Mouse (Mus musculus) kidney, postnatal 4 days (tissue): ENCODE measurements at regions not wholly inside any gene's neighbourhood (a gene's known extent, or its start where the extent isn't known, plus 50 kb on each side); places are given as distances from the start of the nearest gene placed in this dataset.

Experiments
- DNase-seq, 2 experiments: peaks; one replicate each; pipeline ENCODE4 v3.0.0; 2021; ENCODE audit warnings: mixed read lengths in 2 of 2

GRCm38 (mm10) chr4:12837097-12837426, 665.2 kb upstream of the Fam92a start:
- no peak for DNase-seq

DNA sequence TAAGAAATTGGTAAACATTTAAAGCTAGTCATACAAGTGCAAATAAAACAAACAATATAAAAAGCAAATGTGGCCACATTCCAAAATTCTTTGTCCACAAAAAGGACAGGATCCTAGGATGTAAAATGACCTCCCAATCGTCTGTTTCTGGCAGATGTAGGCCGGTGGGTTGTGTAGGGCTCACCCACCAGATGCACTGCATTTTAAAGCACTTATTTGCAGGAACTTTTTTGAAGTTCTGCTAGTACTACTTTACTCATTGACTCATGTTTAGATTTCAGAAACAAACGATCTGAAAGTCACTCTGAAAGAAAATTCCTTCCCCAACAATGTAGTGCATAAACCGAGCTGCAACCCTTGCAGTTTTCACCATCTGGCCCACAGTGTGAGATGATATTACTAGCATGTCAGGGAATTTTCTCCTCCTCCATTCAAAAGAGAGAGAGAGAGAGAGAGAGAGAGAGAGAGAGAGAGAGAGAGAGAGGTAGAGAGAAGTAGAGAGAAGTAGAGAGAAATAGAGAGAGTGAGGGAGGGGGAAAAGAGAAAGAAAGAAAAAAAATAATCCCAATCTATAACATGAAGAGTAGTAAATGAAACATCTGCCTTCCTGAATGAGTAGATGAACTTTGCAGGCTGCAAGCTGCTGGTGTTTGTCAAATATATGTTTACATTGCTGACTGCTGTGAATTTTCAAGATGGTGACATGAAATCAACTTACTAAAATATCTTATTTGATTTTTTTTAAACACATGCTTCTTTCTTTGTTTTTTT, 664.7 kb upstream of the Fam92a start:
- DNase-seq: no peak

- DNase-seq: no peak
These were observed 654.6 kb upstream of the Fam92a start for GRCm38 (mm10) chr4:12826419-12826818.

DNA sequence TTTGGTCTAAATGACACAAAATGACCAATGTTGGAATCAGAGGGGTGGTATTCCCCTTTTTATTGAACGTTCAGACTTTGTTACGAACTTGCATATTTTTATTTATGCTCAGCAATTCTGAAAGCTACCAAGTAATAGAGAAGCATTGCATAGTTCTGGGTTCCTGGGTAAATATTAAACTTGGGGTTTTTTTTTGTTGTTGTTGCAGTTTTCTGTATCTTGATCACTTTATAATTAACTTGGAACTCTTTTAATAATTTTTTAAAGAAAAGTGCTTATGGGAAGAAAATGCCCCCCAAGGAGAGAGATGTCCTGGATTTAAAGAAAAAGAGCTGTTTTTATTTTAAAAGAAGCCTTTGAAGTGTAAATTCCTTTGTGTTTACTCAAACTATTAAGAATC, 642.4 kb upstream of the Fam92a start:
- DNase-seq: no peak

DNA sequence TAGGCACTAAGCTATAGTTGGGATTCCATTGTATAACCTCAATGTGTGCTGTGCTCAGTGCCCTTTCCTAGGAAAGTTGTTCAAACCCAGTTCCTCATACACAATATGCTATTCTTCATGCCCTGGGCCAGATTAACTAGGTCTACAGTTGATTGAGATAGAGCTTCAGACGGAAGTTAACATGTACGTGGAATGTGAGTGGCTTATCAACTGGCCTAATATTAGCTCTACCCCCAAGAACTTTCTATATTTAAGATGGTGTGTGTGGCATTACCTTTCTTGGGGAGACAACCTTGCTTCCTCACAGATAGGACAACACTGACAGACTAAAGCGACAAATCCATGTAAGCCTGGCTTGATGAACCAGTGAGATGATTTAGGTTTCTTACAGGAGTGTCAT, 629.4 kb upstream of the Fam92a start:
- DNase-seq: no peak

DNA sequence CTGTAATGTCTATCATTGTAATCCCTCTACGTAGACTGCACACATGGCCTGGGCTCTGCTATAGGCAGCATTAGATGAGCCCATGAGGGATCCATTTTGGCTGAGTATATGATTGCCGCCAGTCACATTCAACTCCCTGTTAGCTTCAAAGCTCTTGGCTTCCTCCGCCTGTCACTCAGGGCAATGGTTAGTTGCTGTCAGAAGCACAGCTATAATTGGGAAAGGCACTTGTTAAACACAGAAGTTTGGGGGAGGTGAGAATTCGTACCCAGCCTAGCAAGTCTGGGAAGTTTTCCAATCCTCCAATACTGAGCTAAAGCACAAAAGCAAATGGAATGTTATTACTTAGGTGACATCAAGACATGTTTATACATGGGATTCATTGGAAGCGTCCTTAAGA, 627.7 kb upstream of the Fam92a start:
- DNase-seq: no peak

DNA sequence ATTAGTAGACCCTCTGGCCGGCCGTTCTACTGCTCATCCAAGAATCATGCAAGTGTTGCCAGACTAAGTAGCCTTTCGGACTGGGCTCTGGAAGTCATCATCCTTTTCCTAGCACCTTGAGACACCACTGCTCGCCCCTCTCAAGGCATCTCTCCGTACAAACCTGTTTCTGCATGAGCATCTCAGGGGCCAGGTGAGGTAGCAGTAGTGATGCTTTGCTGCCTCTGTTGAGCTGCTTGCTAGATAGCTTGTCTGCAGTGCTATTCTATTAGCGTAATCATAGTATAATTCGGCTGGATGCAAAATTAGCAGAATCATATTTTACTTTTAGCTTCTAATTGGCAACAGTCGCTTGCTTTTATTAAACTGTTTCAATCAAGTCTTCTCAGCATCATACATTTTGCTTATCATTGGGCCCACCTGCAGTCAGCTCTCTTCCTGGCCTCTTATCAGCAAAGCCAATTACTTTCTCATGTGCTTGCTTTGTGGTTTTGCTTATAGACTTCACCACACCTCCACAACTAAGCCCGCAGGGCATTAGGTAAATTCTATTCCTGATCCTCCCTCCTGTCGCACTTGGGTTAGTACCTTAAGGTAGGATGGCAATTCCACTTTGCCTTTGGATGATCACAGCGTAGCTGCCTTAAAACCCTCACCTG, 621.1 kb upstream of the Fam92a start:
- no peak for DNase-seq

GRCm38 (mm10) chr4:12791786-12792674, 620.2 kb upstream of the Fam92a start:
- DNase-seq: no peak

- no peak for DNase-seq
These were observed 614.0 kb upstream of the Fam92a start for GRCm38 (mm10) chr4:12785840-12786239.

DNA sequence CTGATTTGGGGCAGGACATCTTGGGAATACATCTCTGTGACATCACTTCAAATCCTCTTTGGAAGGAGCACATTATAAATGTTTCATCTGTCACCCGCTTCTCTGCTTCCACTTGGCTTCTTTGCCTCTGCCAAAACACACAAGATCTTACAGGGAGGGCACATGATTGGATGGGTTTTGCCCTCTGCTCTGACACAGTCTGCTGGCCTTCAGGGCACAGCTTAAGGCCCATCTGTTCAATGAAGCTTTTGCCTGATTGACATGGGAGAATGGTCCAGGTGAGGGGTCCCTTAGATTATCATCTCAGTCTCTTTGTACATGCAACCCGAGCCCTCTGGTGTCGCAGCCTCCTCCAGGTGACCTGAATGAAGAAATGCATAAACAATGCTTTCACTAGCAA, 612.7 kb upstream of the Fam92a start:
- no peak for DNase-seq

GRCm38 (mm10) chr4:12784068-12784467, 612.3 kb upstream of the Fam92a start:
- DNase-seq: no peak

DNA sequence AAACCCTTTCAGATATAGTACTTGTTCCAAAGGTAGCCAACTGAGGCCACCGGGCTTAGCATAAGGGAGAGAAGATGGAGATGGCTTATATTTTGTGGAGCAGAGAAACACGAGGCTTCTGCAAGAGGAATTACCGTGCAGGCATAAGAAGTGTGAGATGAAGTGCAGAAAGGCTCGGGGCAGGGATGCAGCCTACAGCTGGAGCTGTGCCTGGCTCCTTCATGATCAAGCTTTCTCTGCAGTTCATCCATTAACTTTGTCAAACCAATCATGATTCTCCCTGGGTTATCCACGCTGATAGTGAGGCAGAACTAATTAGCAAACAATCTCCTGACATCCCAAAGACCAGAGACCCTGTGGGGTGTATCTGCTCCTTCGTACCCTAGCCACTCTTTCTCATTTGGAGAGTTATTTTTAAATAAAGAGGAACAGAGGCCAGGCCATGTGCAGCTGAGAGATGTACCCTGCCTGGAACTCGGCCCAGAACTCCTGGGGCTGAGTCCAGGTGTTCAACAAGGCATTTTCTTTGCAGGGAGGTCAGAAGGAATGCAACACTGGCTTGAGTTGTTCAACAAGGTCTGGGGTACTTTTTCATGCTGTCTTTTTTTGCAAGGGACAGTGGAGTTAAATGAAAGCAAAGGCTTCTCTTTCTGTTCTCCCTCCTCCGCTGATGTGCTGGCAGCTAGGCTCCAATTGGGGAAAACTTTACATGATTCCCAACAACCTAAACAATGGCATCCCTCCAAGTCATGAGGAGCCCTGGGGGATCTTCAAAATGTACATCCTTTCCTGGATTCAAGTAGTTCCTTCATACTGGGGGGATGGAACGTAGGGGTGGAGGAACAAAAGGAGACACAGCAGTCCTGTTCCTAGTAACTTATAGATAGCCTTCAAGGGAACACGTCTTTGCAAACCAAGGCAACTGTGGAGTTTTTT, 610.4 kb upstream of the Fam92a start:
- no peak for DNase-seq

- DNase-seq: no peak
These were observed 608.4 kb upstream of the Fam92a start for GRCm38 (mm10) chr4:12780254-12780653.

DNA sequence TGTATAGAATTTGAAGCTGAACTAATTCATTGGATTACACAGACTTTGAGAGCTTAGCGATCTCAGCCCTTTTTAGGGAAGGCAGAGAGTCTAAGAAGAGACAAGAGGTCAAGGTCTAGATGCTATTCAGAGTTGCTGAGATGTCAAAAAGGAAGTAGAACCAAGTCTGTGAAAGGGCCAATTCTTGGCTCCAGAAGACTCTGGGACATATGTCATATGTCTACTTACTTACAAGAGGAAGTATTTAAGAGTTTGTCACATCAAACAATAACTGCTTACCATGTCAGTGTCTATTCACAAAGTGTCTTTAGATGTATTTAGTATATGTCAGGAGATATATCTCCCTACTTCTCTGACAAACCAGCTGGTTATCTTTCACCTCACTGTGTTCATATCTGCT, 607.4 kb upstream of the Fam92a start:
- DNase-seq: no peak

DNA sequence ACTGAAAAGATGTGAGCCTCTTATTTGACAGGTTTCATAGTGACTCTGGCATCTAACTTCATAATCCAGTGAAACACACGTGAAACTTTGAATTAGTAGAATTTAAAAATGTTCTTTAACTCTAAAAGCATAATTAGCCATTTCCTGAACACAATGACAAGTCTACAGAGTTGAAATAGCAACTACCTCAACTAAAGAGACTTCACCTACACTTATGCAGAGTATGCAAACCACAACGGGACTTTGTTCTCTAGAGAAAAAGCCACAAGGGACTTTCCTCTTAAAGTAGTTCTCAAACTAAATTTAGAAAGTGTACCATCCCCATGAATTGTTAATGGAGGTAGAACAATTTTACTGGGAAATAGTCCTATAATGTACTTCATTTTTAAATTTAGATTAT, 606.3 kb upstream of the Fam92a start:
- no peak for DNase-seq

- DNase-seq: no peak
These were observed 604.4 kb upstream of the Fam92a start for GRCm38 (mm10) chr4:12776217-12776578.

- DNase-seq: no peak
These were observed 603.9 kb upstream of the Fam92a start for GRCm38 (mm10) chr4:12775524-12776216.

DNA sequence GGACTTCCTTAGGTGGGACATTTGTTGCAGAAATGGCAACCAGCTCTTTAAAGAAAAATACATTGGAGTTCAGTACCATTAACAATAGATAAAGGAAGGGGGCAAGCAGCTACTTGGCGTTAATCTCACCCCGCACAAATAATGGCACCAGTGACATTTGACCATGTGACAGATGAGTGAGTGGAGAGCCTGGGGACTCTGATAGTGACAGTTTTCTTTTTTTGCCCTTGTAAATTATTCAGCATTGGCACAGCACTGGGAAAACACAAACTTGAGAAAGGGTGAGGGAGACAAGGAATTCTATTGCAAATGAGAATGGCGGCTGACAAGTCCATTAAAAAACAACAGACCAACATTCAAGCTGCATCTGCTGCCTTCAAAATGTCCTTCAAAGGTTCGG, 603.3 kb upstream of the Fam92a start:
- DNase-seq: no peak

GRCm38 (mm10) chr4:12774671-12775070, 602.9 kb upstream of the Fam92a start:
- DNase-seq: no peak

- DNase-seq: no peak
These were observed 601.4 kb upstream of the Fam92a start for GRCm38 (mm10) chr4:12773201-12773600.

DNA sequence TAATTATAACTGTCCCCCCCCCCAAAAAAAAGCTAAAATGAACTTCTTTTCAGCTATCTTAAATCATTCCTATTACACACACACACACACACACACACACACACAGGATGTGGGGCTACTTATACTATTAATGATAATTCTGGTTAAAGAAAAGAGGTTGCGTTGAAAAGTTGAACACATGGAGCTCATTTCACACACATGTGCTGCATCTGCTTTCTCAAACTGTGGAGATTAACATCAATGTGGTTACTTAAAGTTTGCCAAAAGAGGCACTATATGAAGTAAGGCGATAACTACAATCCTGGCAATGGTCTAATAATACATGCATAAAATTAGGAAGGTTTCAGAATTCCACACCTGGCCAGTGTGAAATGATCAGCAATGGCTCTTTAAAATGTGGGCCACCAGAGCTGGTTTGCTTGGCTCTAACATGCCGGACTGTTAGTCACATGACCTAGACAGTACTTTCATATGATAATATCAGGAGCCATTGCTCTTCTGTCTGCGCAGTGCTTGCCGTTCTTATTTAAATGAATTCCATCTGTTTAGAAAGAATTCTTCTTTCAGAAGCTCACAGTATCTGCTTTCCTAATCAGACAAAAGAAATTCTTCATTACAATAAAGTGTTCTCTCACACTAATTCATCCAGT, 598.4 kb upstream of the Fam92a start:
- DNase-seq: no peak

- no peak for DNase-seq
These were observed 597.3 kb upstream of the Fam92a start for GRCm38 (mm10) chr4:12769092-12769491.
